Mouse (Mus musculus) lung, embryonic 15.5 days (tissue): ENCODE results near the gene Hist1h2ae. TPM values are rescaled to one million over a fixed set of nuclear protein-coding genes. Genes with fewer than 3 reads are reported as not detected.
"Not testable (repeated sequence)": the region's sequence is repeated elsewhere in the genome, so short reads cannot be mapped to it uniquely, and the experiment has no call there.

ENCODE experiments used
- ATAC-seq: fragments of 200-750 bp; cut with Nextera tagmentation; 2 replicates; pipeline ENCODE4 v1.8.0; 2017; ENCODE audit warnings: moderate number of reproducible peaks, borderline replicate concordance; ENCODE audit not compliant: low FRiP score, low TSS enrichment; ENCODE audit errors: extremely low read depth
- H3K27ac ChIP-seq: fragments of 300-500 bp; sonication (generic); 2 replicates; pipeline ENCODE4 v1.5.1; 2015; ENCODE audit warnings: moderate library complexity, mild to moderate bottlenecking, inconsistent platforms
- H3K27me3 ChIP-seq: fragments of 300-500 bp; sonication (generic); 2 replicates; pipeline ENCODE4 v1.6.1; 2015; ENCODE audit warnings: inconsistent platforms
- H3K36me3 ChIP-seq: fragments of 300-500 bp; sonication (generic); 2 replicates; pipeline ENCODE4 v1.6.1; 2015; ENCODE audit warnings: inconsistent platforms
- H3K4me1 ChIP-seq: fragments of 300-500 bp; sonication (generic); 2 replicates; pipeline ENCODE4 v1.6.1; 2015; ENCODE audit warnings: inconsistent platforms
- H3K4me2 ChIP-seq: fragments of 300-500 bp; sonication (generic); 2 replicates; pipeline ENCODE4 v1.6.1; 2015; ENCODE audit warnings: inconsistent platforms, mild to moderate bottlenecking, moderate library complexity
- H3K4me3 ChIP-seq: fragments of 300-500 bp; sonication (generic); 2 replicates; pipeline ENCODE4 v1.5.1; 2015; ENCODE audit warnings: mild to moderate bottlenecking, inconsistent platforms
- H3K9ac ChIP-seq: fragments of 300-500 bp; sonication (generic); 2 replicates; pipeline ENCODE4 v1.6.1; 2015; ENCODE audit warnings: inconsistent platforms
- H3K9me3 ChIP-seq: fragments of 300-500 bp; sonication (generic); 2 replicates; pipeline ENCODE4 v1.6.1; 2016; ENCODE audit warnings: inconsistent platforms
- WGBS: fragments of 180-500 bp; shearing (Covaris S2); methylation state at CpG from one replicate; pipeline ENCODE4 v1.1.7; 2015; 5-methylcytosine and 5-hydroxymethylcytosine counted together
- polyA plus RNA-seq: library from polyadenylated mRNA; unstranded; fragments of >200 nt; fragmentation: Nextera tagmentation; extraction: Ambion mirVana; gene quantifications from 2 replicates; pipeline ENCODE4 v1.2.1, GENCODE M21; 2015

Gene Hist1h2ae
- polyA plus RNA-seq, 1 experiment from 2014 or later: 143 TPM

- H3K36me3 ChIP-seq: no peaks in the 10 kb centered on the region
- no peaks in the 10 kb centered on the region for H3K27me3 ChIP-seq
- no peak overlapping the region for H3K4me3 ChIP-seq
- H3K4me2 ChIP-seq: no peak overlapping the region
- no peak overlapping the region for H3K9ac ChIP-seq
- no peaks in the 10 kb centered on the region for H3K9me3 ChIP-seq
- H3K4me1 ChIP-seq: peaks cover 8% of the 10 kb centered on the region; the same call in 1 of the 2 replicates
- 74% methylated on average over 2 of the region's 2 CpGs for WGBS
- ATAC-seq: no peak
- H3K27ac ChIP-seq: no peak overlapping the region
These were observed 24.2 kb upstream of the Hist1h2ae start for GRCm38 (mm10) chr13:23595185-23595584.

DNA sequence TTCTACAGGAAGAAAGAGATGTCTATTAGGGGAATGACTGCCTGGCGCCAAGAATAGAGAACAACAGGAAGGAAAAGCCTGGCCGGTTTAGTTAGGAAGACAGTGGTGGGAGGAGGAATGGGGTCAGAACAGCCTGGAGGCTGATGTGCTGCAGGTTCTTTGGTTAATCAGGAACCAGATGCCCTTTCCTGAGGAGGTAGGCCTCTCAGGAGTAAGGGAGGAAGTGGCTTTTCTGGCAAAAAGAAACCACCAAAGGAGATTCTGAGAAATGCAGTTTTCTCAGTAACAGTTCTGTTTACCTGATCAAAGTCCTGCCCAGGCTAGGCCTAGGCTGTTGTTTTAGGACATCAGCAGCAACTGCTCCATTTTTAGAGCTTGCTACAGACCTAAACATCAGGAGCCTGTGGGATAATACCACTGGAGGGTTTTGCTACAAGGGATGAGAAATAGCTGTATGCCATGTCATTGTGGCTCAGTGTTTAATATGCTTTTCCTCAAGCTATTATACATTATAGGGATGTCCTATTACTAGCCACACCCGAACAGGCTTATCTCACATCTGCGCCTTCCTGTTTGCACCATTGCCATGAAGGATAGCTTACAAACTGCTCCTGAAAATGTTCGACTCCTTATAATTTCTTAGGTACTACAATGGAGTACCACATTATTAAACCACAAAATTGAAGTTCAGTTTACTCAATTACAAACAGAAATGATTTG is 22.2 kb upstream of the Hist1h2ae start:
- H3K4me3 ChIP-seq: no peak overlapping the region
- no peak overlapping the region for H3K9ac ChIP-seq
- H3K27me3 ChIP-seq: no peaks in the 10 kb centered on the region
- H3K4me2 ChIP-seq: no peak overlapping the region
- H3K27ac ChIP-seq: peak overlapping the region; percentile 82
- H3K36me3 ChIP-seq: no peaks in the 10 kb centered on the region
- ATAC-seq: no peak
- H3K9me3 ChIP-seq: no peaks in the 10 kb centered on the region
- H3K4me1 ChIP-seq: peaks cover 8% of the 10 kb centered on the region; the same call in 1 of the 2 replicates
- WGBS: 65% methylated on average over 5 of the region's 5 CpGs

- Histone ChIP-seq H3K9ac (no peak overlapping the region), H3K9me3 (no peaks in the 10 kb centered on the region), H3K27me3 (no peaks in the 10 kb centered on the region), H3K36me3 (no peaks in the 10 kb centered on the region), H3K4me1 (peaks cover 8% of the 10 kb centered on the region; the same call in 1 of the 2 replicates), H3K4me2 (no peak overlapping the region), H3K4me3 (no peak overlapping the region), H3K27ac (peak overlapping the region; percentile 82)
- ATAC-seq: no peak
- WGBS: 75% methylated on average over 7 of the region's 7 CpGs
These were observed 21.6 kb upstream of the Hist1h2ae start for GRCm38 (mm10) chr13:23592614-23593013.

DNA sequence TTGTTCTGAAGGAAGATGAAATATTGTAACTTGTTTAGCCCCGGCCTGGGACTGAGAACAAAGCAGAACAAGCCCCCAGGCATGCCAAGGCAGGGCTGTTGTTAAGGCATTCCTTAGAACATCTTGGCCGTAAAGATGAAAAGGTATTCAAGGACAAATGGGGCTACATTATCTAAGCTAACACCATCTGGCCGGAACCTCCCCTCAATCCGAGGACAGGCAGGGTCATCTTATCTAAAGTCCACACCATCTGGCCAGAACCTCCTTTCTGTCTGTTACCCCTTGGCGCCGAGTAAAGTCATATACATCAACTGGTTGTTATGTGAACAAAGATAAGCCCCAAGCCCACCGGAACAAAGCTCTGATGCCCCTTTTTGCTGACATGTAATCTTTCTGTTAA is 20.9 kb upstream of the Hist1h2ae start:
- not testable (repeated sequence) for H3K36me3 ChIP-seq, H3K4me3 ChIP-seq, ATAC-seq, H3K9me3 ChIP-seq, H3K27ac ChIP-seq, H3K27me3 ChIP-seq, H3K4me2 ChIP-seq, H3K9ac ChIP-seq
- peaks cover 11% of the 10 kb centered on the region; the same call in 1 of the 2 replicates for H3K4me1 ChIP-seq
- 70% methylated on average over 7 of the region's 7 CpGs for WGBS

DNA sequence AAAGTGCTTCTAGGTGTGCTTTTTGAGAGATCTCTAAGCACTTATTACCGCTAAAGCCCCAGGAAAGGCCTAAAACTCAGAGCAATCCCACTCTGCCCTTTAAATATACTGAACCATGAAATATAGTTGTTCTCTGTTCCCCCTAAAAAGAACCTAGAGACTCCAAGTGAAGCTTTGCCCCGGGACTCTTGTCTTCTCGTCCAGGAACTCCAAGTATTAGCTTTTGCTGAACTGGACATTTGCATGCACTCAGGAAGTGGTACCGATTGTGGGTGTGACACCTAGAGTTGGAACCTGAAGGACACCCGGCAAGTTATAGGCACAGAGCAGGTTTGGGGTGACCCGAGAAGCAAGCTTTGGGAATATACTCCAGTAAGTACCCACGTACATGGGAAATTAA is 20.2 kb upstream of the Hist1h2ae start:
- WGBS: 90% methylated on average over 7 of the region's 7 CpGs
- no peak overlapping the region for H3K9ac ChIP-seq
- H3K9me3 ChIP-seq: no peaks in the 10 kb centered on the region
- no peak for ATAC-seq
- no peak overlapping the region for H3K27ac ChIP-seq
- H3K4me3 ChIP-seq: no peak overlapping the region
- H3K27me3 ChIP-seq: no peaks in the 10 kb centered on the region
- no peak overlapping the region for H3K4me2 ChIP-seq
- peaks cover 17% of the 10 kb centered on the region; the same call in 1 of the 2 replicates for H3K4me1 ChIP-seq
- no peaks in the 10 kb centered on the region for H3K36me3 ChIP-seq

DNA sequence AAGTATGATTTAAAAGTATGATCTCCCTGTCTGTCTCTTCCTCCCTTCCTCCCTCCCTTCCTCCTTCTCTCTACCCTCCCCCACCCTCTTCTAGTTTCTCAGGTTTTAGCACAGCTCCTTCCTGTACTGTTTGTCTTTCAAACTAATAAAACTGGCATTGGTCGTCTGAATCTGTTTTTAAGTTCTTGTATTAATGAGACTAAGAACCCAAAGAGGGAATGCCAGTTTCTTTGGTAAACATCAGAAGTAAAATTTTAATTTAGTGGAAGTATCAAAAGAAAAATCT is 15.9 kb upstream of the Hist1h2ae start:
- Histone ChIP-seq H3K36me3 (no peaks in the 10 kb centered on the region), H3K27me3 (no peaks in the 10 kb centered on the region), H3K9ac (peak overlapping the region; percentile 51), H3K9me3 (no peaks in the 10 kb centered on the region), H3K4me3 (peak overlapping the region; percentile 48), H3K27ac (peak overlapping the region; percentile 98), H3K4me1 (peaks cover 28% of the 10 kb centered on the region), H3K4me2 (peak overlapping the region; percentile 72)
- ATAC-seq: no peak; the same call in 1 of the 2 replicates
- WGBS: 4% methylated on average over 1 of the region's 1 CpGs

DNA sequence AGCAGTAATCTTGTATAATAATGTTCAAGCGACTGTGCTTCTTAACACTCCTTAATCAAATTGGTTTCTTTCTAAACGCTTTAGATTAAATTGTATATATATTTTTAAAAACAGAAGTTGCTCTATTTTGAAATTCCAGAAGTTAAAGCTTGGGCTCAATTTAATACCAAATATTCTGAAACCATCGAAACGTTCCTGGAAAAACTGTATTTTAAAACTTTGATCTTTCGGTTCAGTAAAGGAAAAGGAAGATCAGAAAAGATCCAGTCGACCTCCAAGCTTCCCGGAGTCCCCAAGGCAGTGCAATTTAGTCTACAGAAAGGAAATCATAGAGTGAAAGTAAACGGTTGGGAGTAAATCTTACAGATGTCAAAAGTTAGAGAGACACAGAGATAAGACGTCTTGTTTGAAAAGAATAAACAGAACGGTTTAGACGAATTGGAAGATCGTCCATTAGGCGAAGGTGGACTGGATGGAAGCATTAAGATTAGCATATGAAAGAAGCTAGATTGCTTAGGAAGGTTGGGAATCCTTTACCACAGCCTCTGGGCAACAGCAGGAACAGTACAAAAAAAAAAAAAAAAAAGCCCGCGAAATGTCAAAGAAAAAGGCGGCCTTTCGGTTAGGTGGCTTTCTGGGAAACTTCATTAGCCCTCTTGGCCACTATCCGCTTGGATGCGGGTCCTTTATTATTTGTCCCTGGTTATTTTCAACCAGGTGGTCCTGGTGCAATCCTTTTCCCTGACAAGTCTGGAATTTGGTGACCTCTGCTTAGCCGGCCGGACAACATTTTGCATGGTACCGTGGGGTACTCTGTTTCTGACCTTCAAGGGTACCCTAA is 15.3 kb upstream of the Hist1h2ae start:
- H3K4me3 ChIP-seq: peak overlapping the region; percentile 48
- peak overlapping the region; percentile 98 for H3K27ac ChIP-seq
- H3K9me3 ChIP-seq: no peaks in the 10 kb centered on the region
- ATAC-seq: no peak
- H3K27me3 ChIP-seq: no peaks in the 10 kb centered on the region
- H3K4me1 ChIP-seq: peaks cover 29% of the 10 kb centered on the region
- WGBS: 2% methylated on average over 22 of the region's 22 CpGs
- H3K36me3 ChIP-seq: no peaks in the 10 kb centered on the region
- peak overlapping the region; percentile 51 for H3K9ac ChIP-seq
- peak overlapping the region; percentile 72 for H3K4me2 ChIP-seq

GRCm38 (mm10) chr13:23585442-23586098 is 14.6 kb upstream of the Hist1h2ae start:
- Histone ChIP-seq H3K4me3 (peak overlapping the region; percentile 48), H3K9ac (peak overlapping the region; percentile 68), H3K4me1 (peaks cover 34% of the 10 kb centered on the region), H3K27ac (peak overlapping the region; percentile 98), H3K4me2 (peak overlapping the region; percentile 72)
- H3K9me3 ChIP-seq, H3K36me3 ChIP-seq, H3K27me3 ChIP-seq: not testable (repeated sequence)
- WGBS: under 1% methylated on average over 33 of the region's 36 CpGs
- peak; percentile 91 for ATAC-seq

DNA sequence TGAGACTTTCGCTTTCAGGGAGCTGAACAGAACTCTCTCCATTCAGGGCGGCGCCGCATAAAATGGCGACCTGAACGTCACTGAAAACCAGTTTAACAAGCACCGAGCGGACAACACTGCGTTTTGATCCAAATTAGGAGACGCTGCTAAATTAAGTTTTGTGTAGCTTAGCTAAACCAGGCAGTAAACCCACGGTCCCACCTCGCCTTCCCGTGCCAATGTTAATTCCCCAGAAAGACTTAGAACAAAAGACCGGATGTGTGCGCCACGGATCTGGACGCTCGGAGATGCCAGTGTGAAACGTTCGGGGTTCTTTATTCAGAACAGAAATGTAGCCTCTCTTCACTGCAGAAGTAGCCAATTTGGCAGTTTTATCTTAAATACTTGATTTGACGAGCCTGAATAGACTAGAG is 14.0 kb upstream of the Hist1h2ae start:
- H3K9ac ChIP-seq: peak overlapping the region; percentile 68
- under 1% methylated on average over 21 of the region's 21 CpGs for WGBS
- no peaks in the 10 kb centered on the region for H3K9me3 ChIP-seq
- peaks cover 40% of the 10 kb centered on the region for H3K4me1 ChIP-seq
- peak overlapping the region; percentile 48 for H3K4me3 ChIP-seq
- H3K4me2 ChIP-seq: peak overlapping the region; percentile 72
- H3K27me3 ChIP-seq: no peaks in the 10 kb centered on the region
- ATAC-seq: no peak
- H3K36me3 ChIP-seq: no peaks in the 10 kb centered on the region
- peak overlapping the region; percentile 98 for H3K27ac ChIP-seq

GRCm38 (mm10) chr13:23584331-23584730 is 13.3 kb upstream of the Hist1h2ae start:
- no peaks in the 10 kb centered on the region for H3K36me3 ChIP-seq
- ATAC-seq: no peak
- peak overlapping the region; percentile 48 for H3K4me3 ChIP-seq
- no peaks in the 10 kb centered on the region for H3K27me3 ChIP-seq
- no peaks in the 10 kb centered on the region for H3K9me3 ChIP-seq
- peak overlapping the region; percentile 72 for H3K4me2 ChIP-seq
- peak overlapping the region; percentile 68 for H3K9ac ChIP-seq
- peaks cover 40% of the 10 kb centered on the region for H3K4me1 ChIP-seq
- H3K27ac ChIP-seq: peak overlapping the region; percentile 98

- no peak for ATAC-seq
- H3K4me3 ChIP-seq: no peak overlapping the region
- no peak overlapping the region; the same call in 1 of the 2 replicates for H3K4me2 ChIP-seq
- H3K9me3 ChIP-seq: no peaks in the 10 kb centered on the region
- H3K27me3 ChIP-seq: no peaks in the 10 kb centered on the region
- no peak overlapping the region for H3K9ac ChIP-seq
- H3K4me1 ChIP-seq: peaks cover 40% of the 10 kb centered on the region
- peak overlapping the region; percentile 98 for H3K27ac ChIP-seq
- H3K36me3 ChIP-seq: no peaks in the 10 kb centered on the region
These were observed 12.5 kb upstream of the Hist1h2ae start for GRCm38 (mm10) chr13:23583387-23584068.
